Mouse (Mus musculus): ENCODE data around the gene Khsrp.

DNA sequence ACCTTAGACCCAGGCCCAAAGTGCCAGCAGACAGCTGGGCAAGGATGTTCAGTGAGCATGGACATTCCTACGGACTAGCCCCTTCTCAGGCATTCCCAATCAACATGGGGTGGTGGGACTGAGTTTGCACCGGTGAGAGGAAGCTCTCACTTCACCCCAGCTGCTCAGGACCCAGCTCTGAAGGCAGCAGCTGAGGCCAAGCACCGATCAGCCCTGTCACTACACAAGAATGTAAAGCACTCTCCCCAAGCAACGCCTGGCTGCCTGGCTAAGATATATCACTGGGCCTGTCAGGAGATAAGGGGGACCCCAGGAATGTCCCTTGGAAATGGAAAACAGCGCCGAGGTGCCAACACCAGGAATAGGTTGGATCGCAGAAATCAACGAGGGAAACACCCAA lies 30.1 kb downstream of the Khsrp start:
- 0 out of 2 replicates have a peak, but pooled peaks have one; percentile 21 for TF ChIP-seq POLR2A (IDR thresholded peaks at IDR 0.05; ENCODE audit: low read depth, low read length)
- TF ChIP-seq TCF12 (IDR thresholded peaks at IDR 0.05; ENCODE audit: low read depth, low read length), result no peak
- TF ChIP-seq NELFE (IDR thresholded peaks at IDR 0.05; ENCODE audit: low read depth, low read length), result no peak
- no peak for TF ChIP-seq CTCF (conservative IDR thresholded peaks at IDR 0.05 in 1 of 2, IDR thresholded peaks at IDR 0.05 in 1 of 2; ENCODE audit: low read depth in 2 of 2, low read length in 2 of 2)
- TF ChIP-seq USF1 (IDR thresholded peaks at IDR 0.05; ENCODE audit: low read depth, low read length), result no peak
